Comparison of ENCODE assay signal across 8 mouse cellular contexts in genomic region chr17:35438885-35439284, GRCm38 (mm10). TPM values are rescaled to one million over a fixed set of nuclear protein-coding genes. Genes with fewer than 3 reads are reported as not detected.
DNase-seq lines count a peak whose midpoint lies in the region; ATAC-seq lines count a peak whose summit lies in the region.
"Not testable (repeated sequence)": the region's sequence is repeated elsewhere in the genome, so short reads cannot be mapped to it uniquely, and the experiment has no call there.

TSS of gene H2-Q7 (plus strand) at chr17:35439155.

- peak; percentile 90 for ATAC-seq in forebrain, embryonic 14.5 days
- ATAC-seq in heart, embryonic 16.5 days (replicated peaks; ENCODE audit: extremely low read depth, insufficient read depth, low FRiP score), result peak; percentile 86
- ATAC-seq in midbrain, embryonic 16.5 days, result peak; percentile 94

- peak; percentile 97 to 99 for DNase-seq in B cell, adult 2 months
- DNase-seq in forebrain, embryonic 14.5 days (ENCODE audit: low spot score), result peak; percentile 79
- peak; percentile 90 for DNase-seq in kidney, postnatal 10 days
- DNase-seq in liver, result peak; percentile 39
- DNase-seq in spleen, adult 18-20 months, result peak; percentile 85 to 93

- H3K4me2 ChIP-seq in forebrain, embryonic 14.5 days (ENCODE audit: low read length), result peak within 1 kb of the TSS; percentile 78
- H3K4me2 ChIP-seq in heart, embryonic 16.5 days (ENCODE audit: low read depth, low read length), result peak within 1 kb of the TSS; percentile 86
- peak within 1 kb of the TSS; percentile 85 for H3K4me2 ChIP-seq in midbrain, embryonic 16.5 days (ENCODE audit: low read length)

- H3K36me3 ChIP-seq in forebrain, embryonic 14.5 days (ENCODE audit: control insufficient read depth, insufficient read depth, low read length); heart, embryonic 16.5 days (ENCODE audit: control insufficient read depth, insufficient read depth); midbrain, embryonic 16.5 days (ENCODE audit: control insufficient read depth, insufficient read depth, low read length): not testable (repeated sequence)

- WGBS in forebrain, embryonic 14.5 days, result 5% methylated on average over 17 of the region's 18 CpGs
- 3% methylated on average over 18 of the region's 18 CpGs for WGBS in heart, embryonic 16.5 days
- 3% methylated on average over 15 of the region's 18 CpGs for WGBS in midbrain, embryonic 16.5 days

- peak within 1 kb of the TSS; percentile 81 for H3K4me3 ChIP-seq in brown adipose tissue, adult 24 weeks (ENCODE audit: insufficient read depth, low read depth, low read length)
- peak within 1 kb of the TSS; percentile 37 for H3K4me3 ChIP-seq in forebrain, embryonic 14.5 days (ENCODE audit: low read depth, low read length)
- peak within 1 kb of the TSS; percentile 55 for H3K4me3 ChIP-seq in heart, embryonic 16.5 days (ENCODE audit: low read length)
- peak within 1 kb of the TSS; percentile 50 for H3K4me3 ChIP-seq in midbrain, embryonic 16.5 days (ENCODE audit: low read depth, low read length)

- H3K27ac ChIP-seq in brown adipose tissue, adult 24 weeks (replicated peaks; ENCODE audit: low read depth, low read length); forebrain, embryonic 14.5 days (ENCODE audit: low read depth, low read length); heart, embryonic 16.5 days (ENCODE audit: low read length); midbrain, embryonic 16.5 days (ENCODE audit: low read length): not testable (repeated sequence)

- not testable (repeated sequence) for H3K9me3 ChIP-seq in forebrain, embryonic 14.5 days (replicated peaks; ENCODE audit: control insufficient read depth, low read length); heart, embryonic 16.5 days (replicated peaks; ENCODE audit: control insufficient read depth, low read length); midbrain, embryonic 16.5 days (replicated peaks; ENCODE audit: control insufficient read depth, low read length, poor library complexity, severe bottlenecking)

- peak within 1 kb of the TSS; percentile 59 for H3K9ac ChIP-seq in forebrain, embryonic 14.5 days (ENCODE audit: low read length)
- H3K9ac ChIP-seq in heart, embryonic 16.5 days (ENCODE audit: low read length), result peak within 1 kb of the TSS; percentile 65
- peak within 1 kb of the TSS; percentile 75 for H3K9ac ChIP-seq in midbrain, embryonic 16.5 days (ENCODE audit: low read depth, low read length)

- H3K27me3 ChIP-seq in forebrain, embryonic 14.5 days (replicated peaks; ENCODE audit: control insufficient read depth, insufficient read depth, low read length); heart, embryonic 16.5 days (ENCODE audit: control insufficient read depth, insufficient read depth, low read length); midbrain, embryonic 16.5 days (ENCODE audit: control insufficient read depth, insufficient read depth, low read depth, low read length): not testable (repeated sequence)

- H3K4me1 ChIP-seq in brown adipose tissue, adult 24 weeks (ENCODE audit: control insufficient read depth, insufficient read depth, insufficient read length, low read length); forebrain, embryonic 14.5 days (ENCODE audit: control insufficient read depth, insufficient read depth, low read length); heart, embryonic 16.5 days (ENCODE audit: control insufficient read depth, insufficient read depth, low read length); midbrain, embryonic 16.5 days (ENCODE audit: control insufficient read depth, insufficient read depth, low read length): not testable (repeated sequence)

RNA-seq across cellular contexts. Expression of gene H2-Q7, which starts in this region (rescaled TPM):
- 9.1 and 23.4 TPM in 2 replicates for polyA plus RNA-seq in brown adipose tissue, adult 24 weeks (2012; ENCODE audit: insufficient read depth, insufficient read length, missing spikeins)
- polyA plus RNA-seq in forebrain, embryonic 14.5 days (2014; fragmentation: Nextera tagmentation; extraction: Ambion mirVana), result 1.5 and 2.0 TPM in 2 replicates
- 3.7 and 5.9 TPM in 2 replicates for polyA plus RNA-seq in heart, embryonic 16.5 days (2015; fragmentation: Nextera tagmentation; extraction: Ambion mirVana)
- 3.8 and 4.6 TPM in 2 replicates for polyA plus RNA-seq in midbrain, embryonic 16.5 days (2015; fragmentation: Nextera tagmentation; extraction: Ambion mirVana)

Comparison
In these comparisons a context has a peak if more than half of its experiments do, and no peak if none do; other contexts are left out.
1. DNase-seq: peak in every context shown above with its lines; median percentile 98 in B cell, adult 2 months; 90 in kidney, postnatal 10 days; 89 in spleen, adult 18-20 months; 79 in forebrain, embryonic 14.5 days; 39 in liver.